Mouse (Mus musculus) right cerebral cortex, postnatal 14 days (tissue): ENCODE data around the gene Igsf9b.

Source experiments
- DNase-seq: peaks from one replicate; pipeline ENCODE4 v3.0.0; 2022

Igsf9b gene

GRCm38 (mm10) chr9:27294380-27294779 lies 4.6 kb upstream of the Igsf9b start:
- no peak for DNase-seq

- no peak for DNase-seq
These were observed 533 bp downstream of the Igsf9b start for GRCm38 (mm10) chr9:27299286-27300187.

GRCm38 (mm10) chr9:27300188-27300691 lies 1.2 kb downstream of the Igsf9b start:
- peak; percentile 42 for DNase-seq

- no peak for DNase-seq
These were observed 1.7 kb downstream of the Igsf9b start for GRCm38 (mm10) chr9:27300698-27301097.

- no peak for DNase-seq
These were observed 2.5 kb downstream of the Igsf9b start for GRCm38 (mm10) chr9:27301486-27301885.

- no peak for DNase-seq
These were observed 3.3 kb downstream of the Igsf9b start for GRCm38 (mm10) chr9:27302291-27302690.

GRCm38 (mm10) chr9:27303571-27304484 lies 4.8 kb downstream of the Igsf9b start:
- no peak for DNase-seq

GRCm38 (mm10) chr9:27304485-27305102 lies 5.6 kb downstream of the Igsf9b start:
- DNase-seq: no peak

GRCm38 (mm10) chr9:27305502-27305901 lies 6.5 kb downstream of the Igsf9b start:
- no peak for DNase-seq

GRCm38 (mm10) chr9:27306642-27307041 lies 7.6 kb downstream of the Igsf9b start:
- no peak for DNase-seq

- DNase-seq: no peak
These were observed 8.3 kb downstream of the Igsf9b start for GRCm38 (mm10) chr9:27307265-27307664.

- DNase-seq: no peak
These were observed 9.0 kb downstream of the Igsf9b start for GRCm38 (mm10) chr9:27308045-27308444.

GRCm38 (mm10) chr9:27308561-27308960 lies 9.6 kb downstream of the Igsf9b start:
- peak; percentile 79 for DNase-seq

GRCm38 (mm10) chr9:27310005-27310404 lies 11.0 kb downstream of the Igsf9b start:
- DNase-seq: no peak

GRCm38 (mm10) chr9:27313427-27313826 lies 14.4 kb downstream of the Igsf9b start:
- DNase-seq: no peak

- no peak for DNase-seq
These were observed 22.3 kb downstream of the Igsf9b start for GRCm38 (mm10) chr9:27321267-27321666.

- DNase-seq: no peak
These were observed 23.3 kb downstream of the Igsf9b start for GRCm38 (mm10) chr9:27322277-27322676.

- no peak for DNase-seq
These were observed 24.4 kb downstream of the Igsf9b start for GRCm38 (mm10) chr9:27323412-27323811.

GRCm38 (mm10) chr9:27325920-27326319 lies 26.9 kb downstream of the Igsf9b start:
- DNase-seq: peak; percentile 70

GRCm38 (mm10) chr9:27327558-27327957 lies 28.6 kb downstream of the Igsf9b start:
- no peak for DNase-seq

- DNase-seq: no peak
These were observed 31.4 kb downstream of the Igsf9b start for GRCm38 (mm10) chr9:27330374-27330773.

- DNase-seq: no peak
These were observed 32.5 kb downstream of the Igsf9b start for GRCm38 (mm10) chr9:27331538-27331937.

- no peak for DNase-seq
These were observed 35.9 kb downstream of the Igsf9b start for GRCm38 (mm10) chr9:27334895-27335294.
